Mouse (Mus musculus) forebrain, embryonic 14.5 days (tissue): ENCODE results near the gene Myh6. TPM values are rescaled to one million over a fixed set of nuclear protein-coding genes. Genes with fewer than 3 reads are reported as not detected.
A peak's percentile ranks its signal among the peaks of the same experiment; 100 is the strongest.

Experiments
- ATAC-seq: fragments of 200-750 bp; cut with Nextera tagmentation; 2 replicates; pipeline ENCODE4 v1.8.0; 2017; ENCODE audit warnings: mild to moderate bottlenecking, moderate library complexity
- DNase-seq: peaks from one replicate; pipeline ENCODE4 v3.0.0-alpha.2; 2015; ENCODE audit warnings: low spot score
- H3K27ac ChIP-seq: fragments of 300-500 bp; sonication (generic); 2 replicates; pipeline ENCODE4 v1.5.1; 2014; ENCODE audit warnings: low read depth, mild to moderate bottlenecking, control low read depth, low read length, moderate library complexity
- H3K27me3 ChIP-seq: fragments of 300-500 bp; sonication (generic); replicated peaks from 2 replicates; pipeline ENCODE4 v1.6.1; 2014; ENCODE audit warnings: low read length, control low read depth, mixed read lengths; ENCODE audit not compliant: control insufficient read depth, insufficient read depth
- H3K36me3 ChIP-seq: fragments of 300-500 bp; sonication (generic); 2 replicates; pipeline ENCODE4 v1.6.1; 2014; ENCODE audit warnings: low read length, control low read depth; ENCODE audit not compliant: control insufficient read depth, insufficient read depth
- H3K4me1 ChIP-seq: fragments of 300-500 bp; sonication (generic); 2 replicates; pipeline ENCODE4 v1.6.1; 2014; ENCODE audit warnings: antibody characterized with exemption, low read length, control low read depth; ENCODE audit not compliant: control insufficient read depth, insufficient read depth
- H3K4me2 ChIP-seq: fragments of 300-500 bp; sonication (generic); 2 replicates; pipeline ENCODE4 v1.6.1; 2014; ENCODE audit warnings: mild to moderate bottlenecking, control low read depth, low read length
- H3K4me3 ChIP-seq: fragments of 300-500 bp; sonication (generic); 2 replicates; pipeline ENCODE4 v1.5.1; 2014; ENCODE audit warnings: low read depth, low read length, control low read depth
- H3K9ac ChIP-seq: fragments of 300-500 bp; sonication (generic); 2 replicates; pipeline ENCODE4 v1.6.1; 2014; ENCODE audit warnings: mild to moderate bottlenecking, low read length, control low read depth, moderate library complexity
- H3K9me3 ChIP-seq: fragments of 300-500 bp; sonication (generic); replicated peaks from 2 replicates; pipeline ENCODE4 v1.6.1; 2016; ENCODE audit warnings: low read length, control low read depth, mixed read lengths; ENCODE audit not compliant: control insufficient read depth
- WGBS: fragments of 180-500 bp; shearing (Covaris S2); extraction: QIAGEN DNeasy Blood & Tissue Kit; methylation state at CpG from one replicate; pipeline ENCODE4 v1.1.7; 2014; 5-methylcytosine and 5-hydroxymethylcytosine counted together
- microRNA counts: library from miRNA; unstranded; fragments of <30 nt; microRNA quantifications from one replicate; lab custom pipeline; 2016
- microRNA-seq: library from miRNA; unstranded; fragments of <30 nt; microRNA quantifications from one replicate; pipeline ENCODE4, GENCODE M21; 2016
- polyA plus RNA-seq: library from polyadenylated mRNA; unstranded; fragments of >200 nt; fragmentation: Nextera tagmentation; extraction: Ambion mirVana; gene quantifications from 2 replicates; pipeline ENCODE4 v1.2.1, GENCODE M21; 2014

The Myh6 gene
- polyA plus RNA-seq, 1 experiment from 2014 or later = 1.2 TPM

DNA sequence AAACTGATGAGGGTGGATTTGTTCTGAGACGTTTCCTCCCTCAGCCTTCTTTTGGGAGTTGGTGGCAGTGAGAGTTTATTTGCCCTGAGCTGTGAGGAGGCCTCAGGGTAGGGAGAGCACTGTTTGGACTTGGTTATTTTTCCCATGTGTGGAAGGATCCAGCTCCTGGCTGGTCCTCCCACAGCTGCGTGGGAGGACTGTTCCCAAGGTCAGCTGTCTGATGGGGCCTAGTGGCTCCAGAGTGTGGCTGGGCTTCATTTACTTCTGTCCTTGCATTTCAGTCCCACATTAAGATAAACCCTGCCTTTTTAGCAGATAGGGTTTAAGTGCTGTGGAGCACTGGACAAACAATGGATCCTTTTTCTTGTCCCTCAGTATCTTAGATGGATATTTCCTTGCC lies 69.3 kb downstream of the Myh6 start:
- ATAC-seq = no peak
- Histone ChIP-seq H3K9me3 (no peaks in the 10 kb centered on the region), H3K9ac (no peak overlapping the region), H3K27ac (no peak overlapping the region), H3K4me1 (peaks cover 13% of the 10 kb centered on the region), H3K36me3 (peaks cover 38% of the 10 kb centered on the region), H3K4me3 (no peak overlapping the region), H3K27me3 (no peaks in the 10 kb centered on the region), H3K4me2 (no peak overlapping the region)
- 66% methylated on average over 2 of the region's 2 CpGs for WGBS
- no peak for DNase-seq

DNA sequence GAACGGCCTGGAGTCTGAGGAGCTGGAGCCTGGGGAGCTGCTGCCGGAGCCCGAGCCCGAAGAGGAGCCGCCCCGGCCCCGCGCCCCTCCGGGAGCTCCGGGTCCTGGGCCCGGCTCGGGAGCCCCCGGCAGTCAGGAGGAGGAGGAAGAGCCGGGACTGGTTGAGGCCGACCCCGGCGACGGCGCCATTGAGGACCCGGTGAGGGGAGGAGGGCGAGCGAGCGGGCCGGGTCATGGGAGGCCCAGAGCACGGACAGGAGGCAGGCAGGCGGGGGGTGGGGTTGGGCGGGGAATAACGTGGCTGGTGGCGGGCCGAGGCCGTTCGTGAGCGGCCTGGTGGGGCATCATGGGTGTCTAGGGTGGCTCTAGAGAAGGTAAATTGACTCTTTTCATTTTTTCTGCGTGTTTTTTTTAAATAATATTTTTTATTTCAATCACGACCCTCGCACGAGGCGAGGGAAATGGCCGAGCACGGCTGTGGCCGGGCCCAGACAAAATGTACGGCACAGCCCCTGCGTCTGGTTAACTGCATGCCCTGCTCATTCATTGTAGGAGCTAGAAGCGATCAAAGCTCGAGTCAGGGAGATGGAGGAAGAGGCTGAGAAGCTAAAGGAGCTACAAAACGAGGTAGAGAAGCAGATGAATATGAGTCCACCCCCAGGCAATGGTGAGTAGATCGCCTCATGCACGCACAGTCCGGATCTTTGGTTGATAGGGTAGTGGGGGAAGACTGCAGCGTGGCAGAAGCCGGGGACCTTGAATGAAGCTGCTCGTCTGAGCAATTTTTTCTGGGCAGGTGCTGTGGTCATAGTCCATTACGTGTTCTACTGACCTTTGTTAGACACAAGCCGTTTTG lies 72.2 kb downstream of the Myh6 start:
- Histone ChIP-seq H3K4me1 (peaks cover 13% of the 10 kb centered on the region), H3K9me3 (no peaks in the 10 kb centered on the region), H3K4me3 (peak overlapping the region; percentile 93), H3K9ac (peak overlapping the region; percentile 100), H3K27ac (peak overlapping the region; percentile 95), H3K27me3 (no peaks in the 10 kb centered on the region), H3K36me3 (peaks cover 38% of the 10 kb centered on the region), H3K4me2 (peak overlapping the region; percentile 87)
- peak; percentile 46 for DNase-seq
- ATAC-seq = peak; percentile 55
- under 1% methylated on average over 49 of the region's 54 CpGs for WGBS

DNA sequence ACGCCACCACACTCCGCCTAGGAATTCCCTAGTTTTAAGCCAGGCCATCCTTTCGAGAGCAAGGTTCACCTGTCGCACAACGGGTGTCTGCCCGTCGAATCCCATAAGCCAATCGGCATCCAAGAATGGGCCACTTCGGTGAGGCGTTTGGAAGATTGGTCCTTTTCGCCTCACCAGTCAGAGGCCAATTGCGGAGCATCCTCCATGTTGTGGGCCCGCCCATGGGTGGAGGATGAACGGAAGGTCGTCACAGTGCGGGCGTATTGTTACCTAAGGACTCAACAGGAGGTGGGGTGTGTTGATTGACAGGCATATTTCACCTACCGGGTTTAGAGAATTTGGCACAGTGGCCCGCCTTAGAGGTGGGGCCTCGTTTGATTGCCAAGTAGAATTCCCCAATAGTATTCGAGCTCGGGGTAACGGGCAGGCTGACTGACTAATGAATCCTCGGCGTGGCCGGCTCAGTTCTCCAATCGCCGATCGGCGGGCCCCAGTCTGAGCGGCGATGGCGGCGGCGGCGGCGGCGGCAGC lies 73.0 kb downstream of the Myh6 start:
- under 1% methylated on average over 38 of the region's 38 CpGs for WGBS
- DNase-seq (peak; percentile 100), ATAC-seq (peak; percentile 98)

DNA sequence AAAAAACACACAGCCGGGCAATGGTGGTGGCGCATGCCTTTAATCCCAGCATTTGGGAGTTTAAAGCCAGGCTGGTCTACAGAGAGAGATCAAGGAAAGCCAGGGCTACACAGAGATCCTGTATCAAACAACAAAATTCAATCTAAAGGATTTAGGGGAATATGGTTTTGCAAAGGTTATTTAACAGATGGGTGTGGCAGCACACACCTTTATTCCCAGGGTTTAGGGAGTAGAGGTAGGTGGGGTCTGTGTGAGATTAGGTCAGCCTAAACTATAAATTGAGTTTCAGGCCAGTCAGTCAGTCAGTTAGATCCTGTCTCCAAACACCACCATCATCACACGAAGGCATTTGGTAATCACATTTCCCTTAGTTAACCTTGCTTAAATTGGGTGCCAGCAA lies 74.5 kb downstream of the Myh6 start, which contains the start of gene Pabpn1:
Gene Pabpn1, plus strand, starts transcription at position 301 of the 400 bp plus-strand sequence.
- Histone ChIP-seq H3K4me2 (peak within 1 kb of the TSS; percentile 50), H3K9me3 (no peaks in the 10 kb centered on the region), H3K4me3 (peak within 1 kb of the TSS; percentile 39), H3K4me1 (peaks cover 13% of the 10 kb centered on the region), H3K36me3 (peaks cover 18% of the 10 kb centered on the region), H3K27ac (peak within 1 kb of the TSS; percentile 80), H3K9ac (peak within 1 kb of the TSS; percentile 58), H3K27me3 (no peaks in the 10 kb centered on the region)
- WGBS = 94% methylated on average over 3 of the region's 3 CpGs
- DNase-seq (no peak), ATAC-seq (no peak)

More for the DNA sequence above, 73.0 kb downstream of the Myh6 start:
- Histone ChIP-seq H3K4me2 (peak overlapping the region; percentile 87), H3K9me3 (no peaks in the 10 kb centered on the region), H3K27ac (peak overlapping the region; percentile 95), H3K9ac (peak overlapping the region; percentile 100), H3K4me3 (peak overlapping the region; percentile 93), H3K36me3 (peaks cover 32% of the 10 kb centered on the region), H3K4me1 (peaks cover 13% of the 10 kb centered on the region), H3K27me3 (no peaks in the 10 kb centered on the region)

MicroRNAs within 50 kb of the gene (microRNA counts, 519-probe panel; counts per million panel counts)
- microRNA mmu-miR-208a (lab: Ali Mortazavi, UCI) (1,799 counts per million, percentile 4 among the panel's probes with 10 or more counts), microRNA mmu-miR-208b (lab: Ali Mortazavi, UCI) (not detected)

Small RNA genes lying within 50 kb of the gene (microRNA-seq; reads per million reads assigned to microRNA genes)
- gene Mir208a = not detected
- gene Mir208b = 2.9 reads per million, percentile 16 among the genes with 10 or more reads in this experiment

Other genes starting within 250 kb of the Myh6 start
- 6.9 and 9.8 TPM in 2 replicates for gene Slc7a8, start 185.0 kb downstream of the Myh6 start, polyA plus RNA-seq
- gene Rnf212b, start 152.8 kb downstream of the Myh6 start, polyA plus RNA-seq = not detected in 2 replicates
- gene Homez, start 96.0 kb downstream of the Myh6 start, polyA plus RNA-seq = 9.3 and 11.7 TPM in 2 replicates
- gene Ppp1r3e, start 89.4 kb downstream of the Myh6 start, polyA plus RNA-seq = 2.5 TPM in 2 replicates
- gene Bcl2l2, start 83.5 kb downstream of the Myh6 start, polyA plus RNA-seq = 4.0 and 4.4 TPM in 2 replicates
- not detected in 2 replicates for gene Gm20521, start 83.5 kb downstream of the Myh6 start, polyA plus RNA-seq
- gene Pabpn1, start 74.4 kb downstream of the Myh6 start, polyA plus RNA-seq = 133 and 140 TPM in 2 replicates
- 76.1 and 82.9 TPM in 2 replicates for gene Slc22a17, start 53.8 kb downstream of the Myh6 start, polyA plus RNA-seq
- 26.9 and 27.7 TPM in 2 replicates for gene Efs, start 40.8 kb downstream of the Myh6 start, polyA plus RNA-seq
- gene Il25, start 34.2 kb downstream of the Myh6 start, polyA plus RNA-seq = 0.38 and 0.48 TPM in 2 replicates
- gene Cmtm5, start 30.7 kb downstream of the Myh6 start, polyA plus RNA-seq = 2.8 and 3.5 TPM in 2 replicates
- not detected in 2 replicates for gene Gm17428, start 10.0 kb upstream of the Myh6 start, polyA plus RNA-seq
- 5.4 and 6.5 TPM in 2 replicates for gene Myh7, start 27.7 kb upstream of the Myh6 start, polyA plus RNA-seq
- gene Ngdn, start 48.5 kb upstream of the Myh6 start, polyA plus RNA-seq = 64.1 and 72.0 TPM in 2 replicates
- 8.5 and 12.0 TPM in 2 replicates for gene Zfhx2, start 125.4 kb upstream of the Myh6 start, polyA plus RNA-seq
- 44.4 and 47.2 TPM in 2 replicates for gene Thtpa, start 127.9 kb upstream of the Myh6 start, polyA plus RNA-seq
- gene Ap1g2, start 139.7 kb upstream of the Myh6 start, polyA plus RNA-seq = 8.1 and 9.2 TPM in 2 replicates
- gene Jph4, start 150.0 kb upstream of the Myh6 start, polyA plus RNA-seq = 24.1 and 28.9 TPM in 2 replicates